Mouse (Mus musculus) CH12.LX (cell line): Measurements from ENCODE around the gene Crtc2.

Source experiments
- CHD2 ChIP-seq: IDR thresholded peaks from 2 replicates; pipeline ENCODE4 v1.6.1; 2011; ENCODE audit warnings: low read length, improper control_type of control experiment
- CTCF ChIP-seq, 2 experiments: IDR thresholded peaks in 1 of 2; conservative IDR thresholded peaks in 1 of 2; 2 replicates each; pipeline ENCODE4 v1.5.1; 2011 to 2012; ENCODE audit warnings: low read depth in 2 of 2, low read length in 2 of 2, improper control_type of control experiment in 1 of 2, inconsistent platforms in 1 of 2, mild to moderate bottlenecking in 1 of 2, moderate library complexity in 1 of 2
- MYC ChIP-seq: IDR thresholded peaks from 2 replicates; pipeline ENCODE4 v1.6.1; 2011; ENCODE audit warnings: low read depth, mild to moderate bottlenecking, improper control_type of control experiment, low read length
- NRF1 ChIP-seq: IDR thresholded peaks from 2 replicates; pipeline ENCODE4 v1.6.1; 2014; ENCODE audit warnings: low read depth, mild to moderate bottlenecking, inconsistent platforms, low read length, improper control_type of control experiment, moderate library complexity
- POLR2A ChIP-seq: IDR thresholded peaks from 2 replicates; pipeline ENCODE4 v1.6.1; 2011; ENCODE audit warnings: low read depth, mild to moderate bottlenecking, improper control_type of control experiment, low read length
- RAD21 ChIP-seq: IDR thresholded peaks from 2 replicates; pipeline ENCODE4 v1.6.1; 2011; ENCODE audit warnings: low read depth, mild to moderate bottlenecking, low read length, improper control_type of control experiment, moderate library complexity
- USF1 ChIP-seq: IDR thresholded peaks from 2 replicates; pipeline ENCODE4 v1.6.1; 2014; ENCODE audit warnings: low read depth, mild to moderate bottlenecking, inconsistent platforms, low read length, improper control_type of control experiment
- ZKSCAN1 ChIP-seq: IDR thresholded peaks from 2 replicates; pipeline ENCODE4 v1.6.1; 2012; ENCODE audit warnings: low read depth, inconsistent platforms, low read length, improper control_type of control experiment, borderline replicate concordance

DNA sequence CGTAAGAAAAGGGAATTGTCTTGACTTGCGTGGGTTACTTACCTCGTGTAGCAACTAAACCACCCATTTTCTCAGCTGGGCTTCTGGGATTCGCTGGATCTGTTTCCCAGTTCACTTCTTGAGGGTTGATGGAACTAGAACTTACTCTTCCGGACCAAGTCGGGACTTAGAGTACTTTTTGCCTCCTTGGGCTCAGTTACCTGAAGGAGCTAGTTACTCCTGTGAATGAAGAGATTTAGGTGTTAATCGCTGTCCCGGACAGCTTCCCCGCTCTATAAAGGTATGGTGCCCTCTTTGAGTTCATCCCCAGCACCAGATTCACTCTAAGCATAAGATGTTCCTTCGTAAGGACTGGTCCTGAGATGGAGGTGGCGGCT is 40.1 kb downstream of the Crtc2 start:
- no peak for TF ChIP-seq CTCF (conservative IDR thresholded peaks at IDR 0.05 in 1 of 2, IDR thresholded peaks at IDR 0.05 in 1 of 2; ENCODE audit: low read depth in 2 of 2, low read length in 2 of 2)
- no peak; the same call in none of the 2 replicates for TF ChIP-seq POLR2A
- no peak for TF ChIP-seq USF1
- TF ChIP-seq RAD21: no peak
- TF ChIP-seq NRF1: no peak
- TF ChIP-seq CHD2: no peak
- TF ChIP-seq MYC: no peak
- no peak for TF ChIP-seq ZKSCAN1
